Mouse (Mus musculus) midbrain, embryonic 16.5 days (tissue): ENCODE results near the gene Tssk3. TPM values are rescaled to one million over a fixed set of nuclear protein-coding genes. Genes with fewer than 3 reads are reported as not detected.

Experiments
- ATAC-seq: fragments of 200-750 bp; cut with Nextera tagmentation; 2 replicates; pipeline ENCODE4 v1.8.0; 2017; ENCODE audit warnings: moderate TSS enrichment
- H3K27ac ChIP-seq: fragments of 300-500 bp; sonication (generic); 2 replicates; pipeline ENCODE4 v1.5.1; 2014; ENCODE audit warnings: mild to moderate bottlenecking, low read length, mixed read lengths
- H3K27me3 ChIP-seq: fragments of 300-500 bp; sonication (generic); 2 replicates; pipeline ENCODE4 v1.6.1; 2014; ENCODE audit warnings: low read depth, low read length, mixed read lengths; ENCODE audit not compliant: control insufficient read depth, insufficient read depth
- H3K36me3 ChIP-seq: fragments of 300-500 bp; sonication (generic); 2 replicates; pipeline ENCODE4 v1.6.1; 2014; ENCODE audit warnings: mild to moderate bottlenecking, low read length, moderate library complexity, mixed read lengths; ENCODE audit not compliant: control insufficient read depth, insufficient read depth
- H3K4me1 ChIP-seq: fragments of 300-500 bp; sonication (generic); 2 replicates; pipeline ENCODE4 v1.6.1; 2014; ENCODE audit warnings: mild to moderate bottlenecking, low read length, mixed read lengths; ENCODE audit not compliant: control insufficient read depth, insufficient read depth
- H3K4me2 ChIP-seq: fragments of 300-500 bp; sonication (generic); 2 replicates; pipeline ENCODE4 v1.6.1; 2014; ENCODE audit warnings: mild to moderate bottlenecking, low read length, mixed read lengths
- H3K4me3 ChIP-seq: fragments of 300-500 bp; sonication (generic); 2 replicates; pipeline ENCODE4 v1.5.1; 2014; ENCODE audit warnings: low read depth, mild to moderate bottlenecking, low read length, moderate library complexity, mixed read lengths
- H3K9ac ChIP-seq: fragments of 300-500 bp; sonication (generic); 2 replicates; pipeline ENCODE4 v1.6.1; 2014; ENCODE audit warnings: low read depth, low read length, mixed read lengths
- H3K9me3 ChIP-seq: fragments of 300-500 bp; sonication (generic); replicated peaks from 2 replicates; pipeline ENCODE4 v1.6.1; 2014; ENCODE audit warnings: mild to moderate bottlenecking, low read length, mixed read lengths; ENCODE audit not compliant: control insufficient read depth, poor library complexity, severe bottlenecking
- WGBS: fragments of 180-500 bp; shearing (Covaris S2); extraction: QIAGEN DNeasy Blood & Tissue Kit; methylation state at CpG from one replicate; pipeline ENCODE4 v1.1.7; 2014; 5-methylcytosine and 5-hydroxymethylcytosine counted together
- polyA plus RNA-seq: library from polyadenylated mRNA; unstranded; fragments of >200 nt; fragmentation: Nextera tagmentation; extraction: Ambion mirVana; gene quantifications from 2 replicates; pipeline ENCODE4 v1.2.1, GENCODE M21; 2015

The Tssk3 gene
- polyA plus RNA-seq, 1 experiment from 2014 or later: 1.2 TPM

- no peak overlapping the region for H3K9ac ChIP-seq
- H3K27me3 ChIP-seq: peaks cover 9% of the 10 kb centered on the region
- 31% methylated on average over 6 of the region's 6 CpGs for WGBS
- H3K27ac ChIP-seq: no peak overlapping the region
- H3K4me3 ChIP-seq: no peak overlapping the region; the same call in 1 of the 2 replicates
- H3K36me3 ChIP-seq: no peaks in the 10 kb centered on the region
- peak overlapping the region; percentile 60 for H3K4me2 ChIP-seq
- no peak for ATAC-seq
- no peaks in the 10 kb centered on the region for H3K9me3 ChIP-seq
- peaks cover 8% of the 10 kb centered on the region for H3K4me1 ChIP-seq
Measured at GRCm38 (mm10) chr4:129441145-129441544, 49.7 kb downstream of the Tssk3 start.

GRCm38 (mm10) chr4:129440340-129441063, 50.3 kb downstream of the Tssk3 start, which contains the start of gene Zbtb8b:
Zbtb8b (minus strand) TSS chr4:129440853.
- under 1% methylated on average over 31 of the region's 33 CpGs for WGBS
- Histone ChIP-seq H3K4me3 (peak within 1 kb of the TSS; percentile 71), H3K4me1 (peaks cover 8% of the 10 kb centered on the region), H3K27ac (0 out of 2 replicates have a peak within 1 kb of the TSS, but pooled peaks have one; percentile 47), H3K36me3 (no peaks in the 10 kb centered on the region), H3K9me3 (no peaks in the 10 kb centered on the region), H3K4me2 (peak within 1 kb of the TSS; percentile 60), H3K9ac (peak within 1 kb of the TSS; percentile 78), H3K27me3 (peaks cover 9% of the 10 kb centered on the region)
- peak; percentile 100 for ATAC-seq

Other genes with a start within 250 kb of the Tssk3 start
- gene C77080, start 229.6 kb downstream of the Tssk3 start, polyA plus RNA-seq: 6.7 and 8.2 TPM in 2 replicates
- 0.63 and 0.85 TPM in 2 replicates for gene Sync, start 203.4 kb downstream of the Tssk3 start, polyA plus RNA-seq
- 267 and 295 TPM in 2 replicates for gene Rbbp4, start 155.7 kb downstream of the Tssk3 start, polyA plus RNA-seq
- 15.1 and 17.7 TPM in 2 replicates for gene Zbtb8os, start 155.3 kb downstream of the Tssk3 start, polyA plus RNA-seq
- 23.2 and 23.4 TPM in 2 replicates for gene Zbtb8a, start 112.9 kb downstream of the Tssk3 start, polyA plus RNA-seq
- 19.1 and 19.6 TPM in 2 replicates for gene Zbtb8b, start 50.2 kb downstream of the Tssk3 start, polyA plus RNA-seq
- gene Bsdc1, start 29.4 kb downstream of the Tssk3 start, polyA plus RNA-seq: 31.5 and 34.7 TPM in 2 replicates
- 0.56 and 0.94 TPM in 2 replicates for gene Fam229a, start 168 bp upstream of the Tssk3 start, polyA plus RNA-seq
- gene Marcksl1, start 22.6 kb upstream of the Tssk3 start, polyA plus RNA-seq: 1,543 and 1,683 TPM in 2 replicates
- gene Hdac1, start 51.7 kb upstream of the Tssk3 start, polyA plus RNA-seq: 74.7 and 83.2 TPM in 2 replicates
- gene Lck, start 82.6 kb upstream of the Tssk3 start, polyA plus RNA-seq: 15.4 and 16.2 TPM in 2 replicates
- gene Fam167b, start 87.5 kb upstream of the Tssk3 start, polyA plus RNA-seq: 0.26 TPM in 1 of 2 replicates, not detected in the other
- 187 and 198 TPM in 2 replicates for gene Eif3i, start 109.6 kb upstream of the Tssk3 start, polyA plus RNA-seq
- gene Tmem234, start 109.6 kb upstream of the Tssk3 start, polyA plus RNA-seq: 177 and 180 TPM in 2 replicates
- 3.5 and 4.1 TPM in 2 replicates for gene Dcdc2b, start 123.2 kb upstream of the Tssk3 start, polyA plus RNA-seq
- 28.0 and 33.1 TPM in 2 replicates for gene Iqcc, start 128.1 kb upstream of the Tssk3 start, polyA plus RNA-seq
- gene Ccdc28b, start 132.9 kb upstream of the Tssk3 start, polyA plus RNA-seq: 172 and 183 TPM in 2 replicates
- gene Txlna, start 150.0 kb upstream of the Tssk3 start, polyA plus RNA-seq: 42.5 and 49.8 TPM in 2 replicates
- 18.6 and 19.3 TPM in 2 replicates for gene Kpna6, start 181.7 kb upstream of the Tssk3 start, polyA plus RNA-seq
- 16.8 and 18.2 TPM in 2 replicates for gene Tmem39b, start 205.8 kb upstream of the Tssk3 start, polyA plus RNA-seq